Mouse (Mus musculus) neural tube, embryonic 11.5 days (tissue): Measurements from ENCODE around the gene Cr2. TPM values are rescaled to one million over a fixed set of nuclear protein-coding genes. Genes with fewer than 3 reads are reported as not detected.

Experiments
- ATAC-seq: fragments of 200-750 bp; cut with Nextera tagmentation; 2 replicates; pipeline ENCODE4 v1.8.0; 2017; ENCODE audit warnings: moderate number of reproducible peaks, mild to moderate bottlenecking, moderate TSS enrichment, moderate library complexity; ENCODE audit not compliant: insufficient read depth, low FRiP score, low TSS enrichment
- DNase-seq: peaks from one replicate; pipeline ENCODE4 v3.0.0-alpha.2; 2015; ENCODE audit warnings: low spot score
- H3K27ac ChIP-seq: fragments of 300-500 bp; sonication (generic); 2 replicates; pipeline ENCODE4 v1.5.1; 2014; ENCODE audit warnings: low read depth, mild to moderate bottlenecking, low read length
- H3K27me3 ChIP-seq: fragments of 300-500 bp; sonication (generic); 2 replicates; pipeline ENCODE4 v1.6.1; 2014; ENCODE audit warnings: mild to moderate bottlenecking, low read length, mixed read lengths; ENCODE audit not compliant: control insufficient read depth, insufficient read depth
- H3K36me3 ChIP-seq: fragments of 300-500 bp; sonication (generic); 2 replicates; pipeline ENCODE4 v1.6.1; 2014; ENCODE audit warnings: mild to moderate bottlenecking, low read length, moderate library complexity, mixed read lengths; ENCODE audit not compliant: control insufficient read depth, insufficient read depth
- H3K4me1 ChIP-seq: fragments of 300-500 bp; sonication (generic); 2 replicates; pipeline ENCODE4 v1.6.1; 2014; ENCODE audit warnings: low read length, mixed read lengths; ENCODE audit not compliant: control insufficient read depth, insufficient read depth
- H3K4me2 ChIP-seq: fragments of 300-500 bp; sonication (generic); 2 replicates; pipeline ENCODE4 v1.6.1; 2014; ENCODE audit warnings: low read depth, mild to moderate bottlenecking, moderate library complexity
- H3K4me3 ChIP-seq: fragments of 300-500 bp; sonication (generic); 2 replicates; pipeline ENCODE4 v1.5.1; 2014; ENCODE audit warnings: low read depth, low read length
- H3K9ac ChIP-seq: fragments of 300-500 bp; sonication (generic); 2 replicates; pipeline ENCODE4 v1.6.1; 2014; ENCODE audit warnings: mild to moderate bottlenecking, low read length
- H3K9me3 ChIP-seq: fragments of 300-500 bp; sonication (generic); 2 replicates; pipeline ENCODE4 v1.6.1; 2016; ENCODE audit warnings: low read length; ENCODE audit not compliant: control insufficient read depth
- WGBS: fragments of 180-500 bp; shearing (Covaris S2); extraction: QIAGEN DNeasy Blood & Tissue Kit; methylation state at CpG from one replicate; pipeline ENCODE4 v1.1.7; 2014; 5-methylcytosine and 5-hydroxymethylcytosine counted together
- polyA plus RNA-seq: library from polyadenylated mRNA; unstranded; fragments of >200 nt; fragmentation: Nextera tagmentation; extraction: Ambion mirVana; gene quantifications from 2 replicates; pipeline ENCODE4 v1.2.1, GENCODE M21; 2014

Cr2 gene
- polyA plus RNA-seq, 1 experiment from 2014 or later: not detected

- Histone ChIP-seq H3K9me3 (no peaks in the 10 kb centered on the region), H3K4me2 (peak overlapping the region; percentile 49), H3K4me1 (no peaks in the 10 kb centered on the region), H3K36me3 (0 out of 2 replicates have a peak, but pooled peaks cover 2% of the 10 kb centered on the region), H3K27ac (no peak overlapping the region), H3K27me3 (no peaks in the 10 kb centered on the region), H3K4me3 (peak overlapping the region; percentile 52), H3K9ac (peak overlapping the region; percentile 78)
- ATAC-seq (peak; percentile 31; the same call in 1 of the 2 replicates), DNase-seq (no peak)
- WGBS: 11% methylated on average over 2 of the region's 2 CpGs
Measured at GRCm38 (mm10) chr1:195130479-195130878, 46.0 kb downstream of the Cr2 start.

- no peak overlapping the region for H3K27ac ChIP-seq
- WGBS: 83% methylated on average over 1 of the region's 1 CpGs
Measured at GRCm38 (mm10) chr1:195129867-195130266, 46.6 kb downstream of the Cr2 start.

GRCm38 (mm10) chr1:195114414-195114813 lies 62.1 kb downstream of the Cr2 start:
- WGBS: 92% methylated on average over 1 of the region's 1 CpGs
- H3K9ac ChIP-seq: no peak overlapping the region
- H3K9me3 ChIP-seq: no peaks in the 10 kb centered on the region
- no peaks in the 10 kb centered on the region for H3K27me3 ChIP-seq
- H3K4me1 ChIP-seq: no peaks in the 10 kb centered on the region
- no peak overlapping the region for H3K4me2 ChIP-seq
- no peak overlapping the region for H3K4me3 ChIP-seq
- DNase-seq: no peak
- H3K27ac ChIP-seq: no peak overlapping the region
- H3K36me3 ChIP-seq: no peaks in the 10 kb centered on the region; the same call in 1 of the 2 replicates
- ATAC-seq: no peak

More at GRCm38 (mm10) chr1:195129867-195130266, 46.6 kb downstream of the Cr2 start:
- no peaks in the 10 kb centered on the region for H3K9me3 ChIP-seq
- no peak overlapping the region for H3K4me2 ChIP-seq
- H3K36me3 ChIP-seq: 0 out of 2 replicates have a peak, but pooled peaks cover 2% of the 10 kb centered on the region
- no peaks in the 10 kb centered on the region for H3K4me1 ChIP-seq
- no peaks in the 10 kb centered on the region for H3K27me3 ChIP-seq
- no peak overlapping the region for H3K9ac ChIP-seq
- no peak for DNase-seq
- H3K4me3 ChIP-seq: no peak overlapping the region
- ATAC-seq: no peak

GRCm38 (mm10) chr1:195113621-195114020 lies 62.9 kb downstream of the Cr2 start:
- ATAC-seq: no peak
- no peak overlapping the region for H3K4me3 ChIP-seq
- 90% methylated on average over 4 of the region's 4 CpGs for WGBS
- H3K9me3 ChIP-seq: no peaks in the 10 kb centered on the region
- DNase-seq: no peak
- H3K4me1 ChIP-seq: no peaks in the 10 kb centered on the region
- H3K9ac ChIP-seq: no peak overlapping the region
- H3K36me3 ChIP-seq: no peaks in the 10 kb centered on the region; the same call in 1 of the 2 replicates
- H3K27me3 ChIP-seq: no peaks in the 10 kb centered on the region
- H3K4me2 ChIP-seq: no peak overlapping the region
- H3K27ac ChIP-seq: no peak overlapping the region

- Histone ChIP-seq H3K9ac (no peak overlapping the region), H3K36me3 (no peaks in the 10 kb centered on the region), H3K27me3 (no peaks in the 10 kb centered on the region), H3K4me1 (no peaks in the 10 kb centered on the region), H3K4me2 (no peak overlapping the region), H3K9me3 (no peaks in the 10 kb centered on the region), H3K4me3 (no peak overlapping the region), H3K27ac (no peak overlapping the region)
- no peak for ATAC-seq
- 78% methylated on average over 4 of the region's 4 CpGs for WGBS
- no peak for DNase-seq
Measured at GRCm38 (mm10) chr1:195100693-195101092, 75.8 kb downstream of the Cr2 start.

GRCm38 (mm10) chr1:195098004-195098403 lies 78.5 kb downstream of the Cr2 start:
- H3K4me1 ChIP-seq: no peaks in the 10 kb centered on the region
- H3K27ac ChIP-seq: no peak overlapping the region
- no peak overlapping the region for H3K4me2 ChIP-seq
- no peak overlapping the region for H3K9ac ChIP-seq
- H3K9me3 ChIP-seq: no peaks in the 10 kb centered on the region
- no peaks in the 10 kb centered on the region for H3K36me3 ChIP-seq
- H3K27me3 ChIP-seq: no peaks in the 10 kb centered on the region
- no peak for DNase-seq
- ATAC-seq: no peak
- 95% methylated on average over 1 of the region's 1 CpGs for WGBS
- H3K4me3 ChIP-seq: no peak overlapping the region

- 3% methylated on average over 14 of the region's 14 CpGs for WGBS
- Histone ChIP-seq H3K36me3 (no peaks in the 10 kb centered on the region), H3K4me2 (peak within 1 kb of the TSS; percentile 55), H3K9ac (peak within 1 kb of the TSS; percentile 47), H3K27ac (no peak within 1 kb of the TSS), H3K9me3 (no peaks in the 10 kb centered on the region), H3K4me3 (peak within 1 kb of the TSS; percentile 35), H3K4me1 (0 out of 2 replicates have a peak, but pooled peaks cover 3% of the 10 kb centered on the region), H3K27me3 (no peaks in the 10 kb centered on the region)
- DNase-seq (peak; percentile 77), ATAC-seq (peak; percentile 93)
Measured at GRCm38 (mm10) chr1:195092220-195092720, 84.2 kb downstream of the Cr2 start, which contains the start of gene Cd46. Cd46 (minus strand) TSS chr1:195092249.

GRCm38 (mm10) chr1:195091699-195092219 lies 84.8 kb downstream of the Cr2 start:
- DNase-seq: no peak
- H3K9me3 ChIP-seq: no peaks in the 10 kb centered on the region
- H3K27me3 ChIP-seq: no peaks in the 10 kb centered on the region
- ATAC-seq: peak; percentile 64
- 0 out of 2 replicates have a peak, but pooled peaks cover 3% of the 10 kb centered on the region for H3K4me1 ChIP-seq
- H3K4me3 ChIP-seq: peak overlapping the region; percentile 35
- no peak overlapping the region for H3K27ac ChIP-seq
- WGBS: 19% methylated on average over 11 of the region's 11 CpGs
- peak overlapping the region; percentile 47 for H3K9ac ChIP-seq
- H3K4me2 ChIP-seq: peak overlapping the region; percentile 55
- H3K36me3 ChIP-seq: no peaks in the 10 kb centered on the region
